Mouse (Mus musculus): ENCODE data around the gene Gse1.

Gse1 gene

GRCm38 (mm10) chr8:120552509-120552908 lies 324.3 kb downstream of the Gse1 start:
- DNase-seq (ENCODE audit: low read depth, low spot score) = no peak

GRCm38 (mm10) chr8:120553441-120554123 lies 325.3 kb downstream of the Gse1 start:
- no peak for DNase-seq (ENCODE audit: low read depth, low spot score)

- no peak for DNase-seq (ENCODE audit: low read depth, low spot score)
Measured at GRCm38 (mm10) chr8:120554466-120555039, 326.3 kb downstream of the Gse1 start.

GRCm38 (mm10) chr8:120556198-120556892 lies 328.1 kb downstream of the Gse1 start:
- no peak for DNase-seq (ENCODE audit: low read depth, low spot score)

- peak; percentile 89 for DNase-seq (ENCODE audit: low read depth, low spot score)
Measured at GRCm38 (mm10) chr8:120557170-120557965, 329.1 kb downstream of the Gse1 start.

GRCm38 (mm10) chr8:120558162-120558561 lies 329.9 kb downstream of the Gse1 start:
- no peak for DNase-seq (ENCODE audit: low read depth, low spot score)

- DNase-seq (ENCODE audit: low read depth, low spot score) = no peak
Measured at GRCm38 (mm10) chr8:120559654-120560053, 331.4 kb downstream of the Gse1 start.

- no peak for DNase-seq (ENCODE audit: low read depth, low spot score)
Measured at GRCm38 (mm10) chr8:120560535-120560934, 332.3 kb downstream of the Gse1 start.

GRCm38 (mm10) chr8:120561539-120562435 lies 333.5 kb downstream of the Gse1 start:
- peak; percentile 69 for DNase-seq (ENCODE audit: low read depth, low spot score)

- no peak for DNase-seq (ENCODE audit: low read depth, low spot score)
Measured at GRCm38 (mm10) chr8:120562680-120563347, 334.6 kb downstream of the Gse1 start.

- DNase-seq (ENCODE audit: low read depth, low spot score) = no peak
Measured at GRCm38 (mm10) chr8:120563348-120563724, 335.1 kb downstream of the Gse1 start.

GRCm38 (mm10) chr8:120563851-120564837 lies 335.9 kb downstream of the Gse1 start:
- peak; percentile 91 for DNase-seq (ENCODE audit: low read depth, low spot score)

GRCm38 (mm10) chr8:120565151-120565711 lies 337.0 kb downstream of the Gse1 start:
- DNase-seq (ENCODE audit: low read depth, low spot score) = no peak

GRCm38 (mm10) chr8:120566681-120567080 lies 338.4 kb downstream of the Gse1 start:
- peak; percentile 86 for DNase-seq (ENCODE audit: low read depth, low spot score)

GRCm38 (mm10) chr8:120567731-120568130 lies 339.5 kb downstream of the Gse1 start:
- no peak for DNase-seq (ENCODE audit: low read depth, low spot score)

GRCm38 (mm10) chr8:120568164-120568798 lies 340.0 kb downstream of the Gse1 start:
- no peak for DNase-seq (ENCODE audit: low read depth, low spot score)

GRCm38 (mm10) chr8:120569123-120569522 lies 340.9 kb downstream of the Gse1 start:
- no peak for DNase-seq (ENCODE audit: low read depth, low spot score)

- peak; percentile 86 for DNase-seq (ENCODE audit: low read depth, low spot score)
Measured at GRCm38 (mm10) chr8:120569939-120570715, 341.9 kb downstream of the Gse1 start.
